Mouse (Mus musculus): ENCODE results near the gene Hoxc9. TPM values are rescaled to one million over a fixed set of nuclear protein-coding genes. Genes with fewer than 3 reads are reported as not detected.

The Hoxc9 gene
- polyA plus RNA-seq, 2 experiments, result 0.03 TPM; not detected in 1

- peaks cover 97% of the 10 kb centered on the region for H3K27me3 ChIP-seq (ENCODE audit: control insufficient read depth, insufficient read depth, low read length)
- WGBS (ENCODE audit: insufficient replicate concordance), result 3% methylated on average over 6 of the region's 6 CpGs
These were observed 3.5 kb upstream of the Hoxc9 start for GRCm38 (mm10) chr15:102972753-102973152.

GRCm38 (mm10) chr15:102975034-102975433 is 1.2 kb upstream of the Hoxc9 start:
- no peak for ATAC-seq (ENCODE audit: insufficient read depth)
- H3K4me1 ChIP-seq (replicated peaks; ENCODE audit: control insufficient read depth in 2 of 2, insufficient read depth in 2 of 2, low read length in 1 of 2), result no peaks in the 10 kb centered on the region
- H3K9ac ChIP-seq (replicated peaks), result no peak overlapping the region
- no peak for TF ChIP-seq CTCF (IDR thresholded peaks at IDR 0.05; ENCODE audit: low read depth)
- no peak for TF ChIP-seq EP300 (IDR thresholded peaks at IDR 0.05; ENCODE audit: low read depth)
- no peak overlapping the region for H3K4me2 ChIP-seq (ENCODE audit: low read depth)
- WGBS (ENCODE audit: insufficient replicate concordance), result 3% methylated on average over 7 of the region's 7 CpGs
- no peak for DNase-seq (ENCODE audit: low read depth in 3 of 3, low spot score in 3 of 3)
- H3K4me3 ChIP-seq (ENCODE audit: insufficient read depth in 1 of 2, low read depth in 2 of 2, low read length in 2 of 2), result no peak overlapping the region
- peaks cover 99% of the 10 kb centered on the region for H3K27me3 ChIP-seq (ENCODE audit: control insufficient read depth, insufficient read depth, low read length)
- no peaks in the 10 kb centered on the region for H3K9me3 ChIP-seq (ENCODE audit: control insufficient read depth, low read length)
- H3K36me3 ChIP-seq (replicated peaks; ENCODE audit: control insufficient read depth, insufficient read depth, low read depth), result no peaks in the 10 kb centered on the region
- H3K27ac ChIP-seq, result no peak overlapping the region

More at GRCm38 (mm10) chr15:102972753-102973152, 3.5 kb upstream of the Hoxc9 start:
- no peak for DNase-seq (ENCODE audit: low read depth in 3 of 3, low spot score in 3 of 3)
- Histone ChIP-seq H3K4me2 (ENCODE audit: low read depth) (no peak overlapping the region), H3K4me1 (replicated peaks; ENCODE audit: control insufficient read depth in 2 of 2, insufficient read depth in 2 of 2, low read length in 1 of 2) (no peaks in the 10 kb centered on the region), H3K4me3 (ENCODE audit: insufficient read depth in 1 of 2, low read depth in 2 of 2, low read length in 2 of 2) (no peak overlapping the region), H3K9me3 (ENCODE audit: control insufficient read depth, low read length) (no peaks in the 10 kb centered on the region), H3K9ac (replicated peaks) (no peak overlapping the region), H3K36me3 (replicated peaks; ENCODE audit: control insufficient read depth, insufficient read depth, low read depth) (no peaks in the 10 kb centered on the region), H3K27ac (no peak overlapping the region)
- no peak for ATAC-seq (ENCODE audit: insufficient read depth)
- TF ChIP-seq CTCF (IDR thresholded peaks at IDR 0.05; ENCODE audit: low read depth) (no peak), EP300 (IDR thresholded peaks at IDR 0.05; ENCODE audit: low read depth) (no peak)

- H3K9me3 ChIP-seq (ENCODE audit: control insufficient read depth, low read length), result no peaks in the 10 kb centered on the region
- WGBS (ENCODE audit: insufficient replicate concordance), result 3% methylated on average over 21 of the region's 21 CpGs
- TF ChIP-seq EP300 (IDR thresholded peaks at IDR 0.05; ENCODE audit: low read depth) (no peak), CTCF (IDR thresholded peaks at IDR 0.05; ENCODE audit: low read depth) (no peak)
- H3K4me3 ChIP-seq (ENCODE audit: insufficient read depth in 1 of 2, low read depth in 2 of 2, low read length in 2 of 2), result no peak overlapping the region
- no peak overlapping the region for H3K27ac ChIP-seq
- no peaks in the 10 kb centered on the region for H3K4me1 ChIP-seq (replicated peaks; ENCODE audit: control insufficient read depth in 2 of 2, insufficient read depth in 2 of 2, low read length in 1 of 2)
- H3K36me3 ChIP-seq (replicated peaks; ENCODE audit: control insufficient read depth, insufficient read depth, low read depth), result no peaks in the 10 kb centered on the region
- H3K4me2 ChIP-seq (ENCODE audit: low read depth), result no peak overlapping the region
- H3K27me3 ChIP-seq (ENCODE audit: control insufficient read depth, insufficient read depth, low read length), result peaks cover 99% of the 10 kb centered on the region
- ATAC-seq (ENCODE audit: insufficient read depth) (no peak), DNase-seq (ENCODE audit: low read depth in 3 of 3, low spot score in 3 of 3) (no peak)
- no peak overlapping the region for H3K9ac ChIP-seq (replicated peaks)
These were observed 539 bp upstream of the Hoxc9 start for GRCm38 (mm10) chr15:102975688-102976111.

GRCm38 (mm10) chr15:102976631-102977422 is 588 bp downstream of the Hoxc9 start:
- DNase-seq (ENCODE audit: low read depth in 3 of 3, low spot score in 3 of 3), result no peak
- Histone ChIP-seq H3K4me3 (ENCODE audit: insufficient read depth in 1 of 2, low read depth in 2 of 2, low read length in 2 of 2) (no peak overlapping the region), H3K4me1 (replicated peaks; ENCODE audit: control insufficient read depth in 2 of 2, insufficient read depth in 2 of 2, low read length in 1 of 2) (no peaks in the 10 kb centered on the region)

GRCm38 (mm10) chr15:102977423-102977974 is 1.3 kb downstream of the Hoxc9 start:
- H3K4me1 ChIP-seq (replicated peaks; ENCODE audit: control insufficient read depth in 2 of 2, insufficient read depth in 2 of 2, low read length in 1 of 2), result no peaks in the 10 kb centered on the region
- no peak overlapping the region for H3K27ac ChIP-seq
- no peaks in the 10 kb centered on the region for H3K36me3 ChIP-seq (replicated peaks; ENCODE audit: control insufficient read depth, insufficient read depth, low read depth)
- H3K27me3 ChIP-seq (ENCODE audit: control insufficient read depth, insufficient read depth, low read length), result peaks cover 99% of the 10 kb centered on the region
- H3K9ac ChIP-seq (replicated peaks), result no peak overlapping the region
- no peak overlapping the region for H3K4me2 ChIP-seq (ENCODE audit: low read depth)
- ATAC-seq (ENCODE audit: insufficient read depth) (no peak), DNase-seq (ENCODE audit: low read depth in 3 of 3, low spot score in 3 of 3) (no peak)
- WGBS (ENCODE audit: insufficient replicate concordance), result 6% methylated on average over 16 of the region's 16 CpGs
- no peaks in the 10 kb centered on the region for H3K9me3 ChIP-seq (ENCODE audit: control insufficient read depth, low read length)
- no peak overlapping the region for H3K4me3 ChIP-seq (ENCODE audit: insufficient read depth in 1 of 2, low read depth in 2 of 2, low read length in 2 of 2)
- no peak for TF ChIP-seq CTCF (IDR thresholded peaks at IDR 0.05; ENCODE audit: low read depth)

More at GRCm38 (mm10) chr15:102976631-102977422, 588 bp downstream of the Hoxc9 start:
- WGBS (ENCODE audit: insufficient replicate concordance), result 1% methylated on average over 37 of the region's 37 CpGs
- H3K27me3 ChIP-seq (ENCODE audit: control insufficient read depth, insufficient read depth, low read length), result peaks cover 99% of the 10 kb centered on the region
- no peak for ATAC-seq (ENCODE audit: insufficient read depth)
- H3K9ac ChIP-seq (replicated peaks), result no peak overlapping the region
- no peak overlapping the region for H3K27ac ChIP-seq
- TF ChIP-seq EP300 (IDR thresholded peaks at IDR 0.05; ENCODE audit: low read depth) (no peak), CTCF (IDR thresholded peaks at IDR 0.05; ENCODE audit: low read depth) (no peak)
- H3K4me2 ChIP-seq (ENCODE audit: low read depth), result no peak overlapping the region
- H3K9me3 ChIP-seq (ENCODE audit: control insufficient read depth, low read length), result no peaks in the 10 kb centered on the region
- no peaks in the 10 kb centered on the region for H3K36me3 ChIP-seq (replicated peaks; ENCODE audit: control insufficient read depth, insufficient read depth, low read depth)
